Mouse (Mus musculus) lung, adult 10 weeks (tissue): ENCODE data around the gene 4930595D18Rik. TPM values are rescaled to one million over a fixed set of nuclear protein-coding genes. Genes with fewer than 3 reads are reported as not detected.

Experiments used
- polyA plus RNA-seq: library from polyadenylated mRNA; stranded (reverse); fragments of 350-450 nt; fragmentation: Illumina TruSeq; extraction: RNeasy Lipid Tissue Mini Kit (QIAGEN cat#74804); gene quantifications from one replicate; pipeline ENCODE4 v1.2.3, GENCODE M21; 2014; ENCODE audit warnings: low read depth, low replicate concordance; ENCODE audit not compliant: insufficient read depth

Gene 4930595D18Rik
- not detected for polyA plus RNA-seq

GRCm38 (mm10) chr12:111184476-111184875 lies at the start of gene 4930595D18Rik:
Gene 4930595D18Rik (minus strand): TSS chr12:111184491.

GRCm38 (mm10) chr12:111165831-111166591 lies 18.3 kb downstream of the 4930595D18Rik start, which contains the start of gene Traf3:
Gene Traf3 (plus strand): TSS chr12:111166370.

Other genes with a start within 250 kb of the 4930595D18Rik start
- gene Ankrd9, start 205.5 kb downstream of the 4930595D18Rik start, polyA plus RNA-seq = 4.6 TPM
- gene Rcor1, start 145.1 kb downstream of the 4930595D18Rik start, polyA plus RNA-seq = 7.6 TPM
- gene Traf3, start 18.1 kb downstream of the 4930595D18Rik start, polyA plus RNA-seq = 4.9 TPM
- not detected for gene Amn, start 86.6 kb upstream of the 4930595D18Rik start, polyA plus RNA-seq
- 51.7 TPM for gene Cdc42bpb, start 193.2 kb upstream of the 4930595D18Rik start, polyA plus RNA-seq
- not detected for gene Lbhd2, start 222.3 kb upstream of the 4930595D18Rik start, polyA plus RNA-seq
- 10.0 TPM for gene Exoc3l4, start 232.5 kb upstream of the 4930595D18Rik start, polyA plus RNA-seq